Mouse (Mus musculus) megakaryocyte, embryonic 14.5 days (primary cell): ENCODE measurements at regions not wholly inside any gene's neighbourhood (a gene's known extent, or its start where the extent isn't known, plus 50 kb on each side); places are given as distances from the start of the nearest gene placed in this dataset.

Source experiments
- FLI1 ChIP-seq: IDR thresholded peaks from 2 replicates; pipeline ENCODE4 v1.6.1; 2012; ENCODE audit warnings: low read length, inconsistent platforms, mixed read lengths
- GATA1 ChIP-seq: IDR thresholded peaks from 3 replicates; pipeline ENCODE4 v1.6.1; 2012; ENCODE audit warnings: mixed read lengths, low read length, inconsistent platforms, borderline replicate concordance

DNA sequence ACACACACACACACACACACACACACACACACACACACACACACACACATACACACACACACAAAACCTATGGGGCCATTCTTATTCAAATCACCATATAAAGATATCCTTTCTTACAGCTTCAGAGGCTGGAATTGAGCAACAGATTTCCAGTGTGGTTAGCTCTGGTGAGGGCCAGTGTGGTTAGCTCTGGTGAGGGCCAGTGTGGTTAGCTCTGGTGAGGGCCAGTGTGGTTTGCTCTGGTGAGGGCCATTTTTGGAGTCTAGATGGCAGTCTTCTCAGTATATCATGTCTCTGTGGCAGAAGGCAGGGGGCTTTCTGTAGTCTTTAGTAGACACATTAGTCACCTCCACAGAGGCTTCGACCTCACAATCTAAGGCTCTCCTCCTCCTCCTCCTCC lies 191.5 kb upstream of the 9630041A04Rik start:
- TF ChIP-seq GATA1 (no peak), FLI1 (no peak)
